Mouse (Mus musculus): ENCODE data around the gene Epb41l1. TPM values are rescaled to one million over a fixed set of nuclear protein-coding genes. Genes with fewer than 3 reads are reported as not detected.
"Not testable (repeated sequence)": the region's sequence is repeated elsewhere in the genome, so short reads cannot be mapped to it uniquely, and the experiment has no call there.

The Epb41l1 gene
- polyA plus RNA-seq, 1 experiment, result 11.8 TPM

DNA sequence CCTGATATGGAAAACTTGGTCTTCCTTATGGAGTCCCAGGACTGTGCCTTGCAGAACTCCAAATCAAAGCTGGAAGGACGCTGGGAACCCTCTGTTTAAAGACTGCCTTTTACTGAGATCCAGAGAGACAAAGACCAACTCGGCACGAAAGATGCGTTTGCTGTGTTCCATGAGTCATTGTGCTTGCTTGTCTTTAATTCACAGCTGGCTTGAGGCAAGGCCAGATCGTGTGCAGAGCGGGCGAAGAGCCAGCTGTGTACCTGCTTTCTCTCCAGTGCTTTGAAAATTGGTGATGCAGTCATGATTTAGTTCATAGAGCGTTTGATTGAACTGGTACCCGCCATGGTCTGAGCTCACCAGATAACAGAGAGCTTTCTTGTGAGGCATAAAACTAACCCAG, 94.4 kb downstream of the Epb41l1 start:
- Histone ChIP-seq H3K27me3 (ENCODE audit: control insufficient read depth, insufficient read depth, low read length) (no peaks in the 10 kb centered on the region), H3K4me1 (ENCODE audit: control insufficient read depth, insufficient read depth, insufficient read length, low read length) (no peaks in the 10 kb centered on the region), H3K27ac (ENCODE audit: insufficient read depth, low read depth, low read length) (no peak overlapping the region), H3K36me3 (ENCODE audit: control insufficient read depth, insufficient read depth, low read length) (no peaks in the 10 kb centered on the region), H3K4me3 (ENCODE audit: low read depth, low read length) (no peak overlapping the region)
- WGBS, result 85% methylated on average over 9 of the region's 9 CpGs
- TF ChIP-seq CTCF (IDR thresholded peaks at IDR 0.05; ENCODE audit: extremely low read depth, insufficient read length, insufficient replicate concordance, low read depth, low read length) (no peak), POLR2A (IDR thresholded peaks at IDR 0.05; ENCODE audit: low read depth, low read length) (no peak)

DNA sequence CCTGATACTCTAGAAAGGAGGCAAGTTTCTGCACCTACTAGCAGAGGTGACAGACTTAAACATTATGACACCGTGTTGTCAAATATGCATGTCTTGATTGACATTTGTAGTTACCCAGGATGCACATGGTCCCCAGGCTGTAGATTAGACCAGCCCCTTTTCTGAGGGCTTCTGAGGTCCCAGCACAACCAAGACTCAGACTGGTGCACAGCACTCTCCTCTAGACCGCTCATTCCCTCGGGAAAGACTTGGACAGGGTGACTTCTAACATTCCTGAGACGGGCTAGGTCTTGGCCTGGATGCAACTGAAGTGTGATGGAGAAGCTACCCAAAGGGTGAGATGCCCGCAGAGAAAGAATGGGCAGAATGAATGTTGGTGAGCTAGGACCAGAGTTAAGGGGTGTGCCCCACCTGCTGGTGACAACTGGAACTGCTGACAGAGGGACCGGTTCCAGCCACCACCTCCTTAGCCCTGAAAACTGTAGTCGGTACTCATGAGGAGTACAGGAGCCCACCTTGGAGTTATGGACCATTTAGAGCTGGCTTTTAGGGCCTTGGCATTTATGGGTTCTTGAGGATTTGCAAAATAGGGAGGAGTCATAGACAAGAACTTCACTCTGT, 95.0 kb downstream of the Epb41l1 start:
- 22% methylated on average over 7 of the region's 7 CpGs for WGBS
- H3K36me3 ChIP-seq (ENCODE audit: control insufficient read depth, insufficient read depth, low read length), result no peaks in the 10 kb centered on the region
- H3K4me3 ChIP-seq (ENCODE audit: low read depth, low read length), result no peak overlapping the region
- no peak overlapping the region for H3K27ac ChIP-seq (ENCODE audit: insufficient read depth, low read depth, low read length)
- H3K27me3 ChIP-seq (ENCODE audit: control insufficient read depth, insufficient read depth, low read length), result no peaks in the 10 kb centered on the region
- no peaks in the 10 kb centered on the region for H3K4me1 ChIP-seq (ENCODE audit: control insufficient read depth, insufficient read depth, insufficient read length, low read length)
- TF ChIP-seq POLR2A (IDR thresholded peaks at IDR 0.05; ENCODE audit: low read depth, low read length), result no peak
- TF ChIP-seq CTCF (IDR thresholded peaks at IDR 0.05; ENCODE audit: extremely low read depth, insufficient read length, insufficient replicate concordance, low read depth, low read length), result peak; percentile 88

DNA sequence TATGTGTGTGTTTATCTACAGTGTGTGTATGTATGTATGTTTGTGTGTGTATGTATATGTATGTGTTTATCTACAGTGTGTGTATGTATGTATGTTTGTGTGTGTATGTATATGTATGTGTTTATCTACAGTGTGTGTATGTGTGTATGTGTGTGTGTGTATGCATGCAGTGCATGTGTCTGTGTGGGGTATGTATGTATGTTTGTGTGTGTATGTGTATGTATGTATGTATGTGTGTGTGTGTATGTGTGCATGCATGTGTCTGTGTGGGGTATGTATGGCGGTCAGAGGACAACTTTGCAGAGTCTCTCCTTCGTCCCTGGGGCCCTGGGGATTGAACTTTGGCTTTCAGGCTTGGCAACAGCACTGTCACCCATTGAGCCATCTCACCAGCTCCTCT, 96.0 kb downstream of the Epb41l1 start:
- 69% methylated on average over 2 of the region's 2 CpGs for WGBS
- not testable (repeated sequence) for H3K36me3 ChIP-seq (ENCODE audit: control insufficient read depth, insufficient read depth, low read length); H3K4me1 ChIP-seq (ENCODE audit: control insufficient read depth, insufficient read depth, insufficient read length, low read length); H3K27ac ChIP-seq (ENCODE audit: insufficient read depth, low read depth, low read length); H3K4me3 ChIP-seq (ENCODE audit: low read depth, low read length); H3K27me3 ChIP-seq (ENCODE audit: control insufficient read depth, insufficient read depth, low read length)

DNA sequence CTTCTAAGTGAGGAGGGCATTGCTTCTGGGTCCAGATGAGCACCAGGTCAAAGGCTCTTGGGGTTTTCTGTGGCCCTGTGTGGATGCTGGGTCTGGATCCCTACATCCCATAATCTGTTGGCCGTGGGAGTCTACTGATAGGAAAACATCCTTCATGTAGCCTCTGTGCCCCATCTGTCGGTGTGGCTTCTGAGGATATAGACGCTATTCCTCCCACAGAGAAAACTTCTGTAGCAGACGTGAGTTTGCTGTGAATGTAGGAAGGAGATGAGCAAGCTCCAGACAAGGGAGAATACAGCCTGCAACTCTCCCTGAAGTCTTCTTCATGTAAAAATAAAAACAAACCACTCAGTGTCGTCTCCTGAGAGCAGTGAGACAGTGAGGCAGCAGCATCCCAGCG, 97.6 kb downstream of the Epb41l1 start:
- Histone ChIP-seq H3K4me1 (ENCODE audit: control insufficient read depth, insufficient read depth, insufficient read length, low read length) (no peaks in the 10 kb centered on the region), H3K36me3 (ENCODE audit: control insufficient read depth, insufficient read depth, low read length) (no peaks in the 10 kb centered on the region), H3K27ac (ENCODE audit: insufficient read depth, low read depth, low read length) (no peak overlapping the region), H3K27me3 (ENCODE audit: control insufficient read depth, insufficient read depth, low read length) (no peaks in the 10 kb centered on the region), H3K4me3 (ENCODE audit: low read depth, low read length) (no peak overlapping the region)
- WGBS, result 81% methylated on average over 6 of the region's 6 CpGs
- TF ChIP-seq POLR2A (IDR thresholded peaks at IDR 0.05; ENCODE audit: low read depth, low read length) (no peak), CTCF (IDR thresholded peaks at IDR 0.05; ENCODE audit: extremely low read depth, insufficient read length, insufficient replicate concordance, low read depth, low read length) (no peak)

DNA sequence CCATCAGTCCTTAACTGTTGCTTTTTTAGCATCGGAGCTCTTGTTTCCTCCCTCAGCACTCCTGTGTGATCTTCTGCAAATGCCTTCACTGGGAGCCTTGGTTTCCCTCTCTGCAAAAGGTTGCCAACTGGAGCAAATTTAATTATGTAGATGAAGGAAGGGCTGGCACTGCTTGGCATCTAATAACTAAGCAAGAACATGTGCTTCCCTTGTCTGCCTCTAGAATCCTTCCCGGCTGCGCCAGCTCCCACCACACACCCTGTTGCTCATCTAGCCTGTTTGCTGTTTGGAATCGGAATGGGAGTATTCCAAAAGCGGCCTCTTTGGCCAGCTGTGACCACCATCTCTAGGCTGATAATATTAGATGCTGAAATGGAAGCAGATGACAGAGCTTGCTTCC, 98.9 kb downstream of the Epb41l1 start:
- WGBS, result 93% methylated on average over 5 of the region's 5 CpGs
- Histone ChIP-seq H3K4me3 (ENCODE audit: low read depth, low read length) (no peak overlapping the region), H3K36me3 (ENCODE audit: control insufficient read depth, insufficient read depth, low read length) (no peaks in the 10 kb centered on the region), H3K27ac (ENCODE audit: insufficient read depth, low read depth, low read length) (no peak overlapping the region), H3K4me1 (ENCODE audit: control insufficient read depth, insufficient read depth, insufficient read length, low read length) (no peaks in the 10 kb centered on the region), H3K27me3 (ENCODE audit: control insufficient read depth, insufficient read depth, low read length) (no peaks in the 10 kb centered on the region)
- TF ChIP-seq POLR2A (IDR thresholded peaks at IDR 0.05; ENCODE audit: low read depth, low read length), result no peak
- no peak for TF ChIP-seq CTCF (IDR thresholded peaks at IDR 0.05; ENCODE audit: extremely low read depth, insufficient read length, insufficient replicate concordance, low read depth, low read length)

DNA sequence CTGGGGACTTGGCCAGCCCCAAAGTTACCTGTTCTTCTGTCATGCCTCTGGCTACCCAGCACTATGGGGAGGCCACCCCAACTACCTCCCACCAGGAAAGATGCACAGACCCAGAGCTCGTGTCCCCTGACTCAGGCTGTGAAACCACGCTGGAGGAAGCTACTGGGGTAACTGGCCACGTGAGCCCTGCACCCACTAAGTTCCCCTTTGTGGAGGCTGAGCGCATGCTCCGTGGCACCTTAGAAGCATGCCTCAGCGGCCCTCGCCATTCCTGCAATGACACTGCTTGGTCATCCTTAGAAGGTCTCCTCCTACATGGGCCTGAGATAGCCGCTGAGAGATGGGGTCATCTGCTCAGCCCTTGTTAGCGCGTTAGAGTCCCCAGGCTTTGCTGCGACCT, 102.3 kb downstream of the Epb41l1 start:
- H3K36me3 ChIP-seq (ENCODE audit: control insufficient read depth, insufficient read depth, low read length), result no peaks in the 10 kb centered on the region
- H3K4me1 ChIP-seq (ENCODE audit: control insufficient read depth, insufficient read depth, insufficient read length, low read length), result no peaks in the 10 kb centered on the region
- H3K27ac ChIP-seq (ENCODE audit: insufficient read depth, low read depth, low read length), result no peak overlapping the region
- H3K4me3 ChIP-seq (ENCODE audit: low read depth, low read length), result no peak overlapping the region
- 79% methylated on average over 11 of the region's 11 CpGs for WGBS
- TF ChIP-seq CTCF (IDR thresholded peaks at IDR 0.05; ENCODE audit: extremely low read depth, insufficient read length, insufficient replicate concordance, low read depth, low read length) (no peak), POLR2A (IDR thresholded peaks at IDR 0.05; ENCODE audit: low read depth, low read length) (no peak)
- no peaks in the 10 kb centered on the region for H3K27me3 ChIP-seq (ENCODE audit: control insufficient read depth, insufficient read depth, low read length)

DNA sequence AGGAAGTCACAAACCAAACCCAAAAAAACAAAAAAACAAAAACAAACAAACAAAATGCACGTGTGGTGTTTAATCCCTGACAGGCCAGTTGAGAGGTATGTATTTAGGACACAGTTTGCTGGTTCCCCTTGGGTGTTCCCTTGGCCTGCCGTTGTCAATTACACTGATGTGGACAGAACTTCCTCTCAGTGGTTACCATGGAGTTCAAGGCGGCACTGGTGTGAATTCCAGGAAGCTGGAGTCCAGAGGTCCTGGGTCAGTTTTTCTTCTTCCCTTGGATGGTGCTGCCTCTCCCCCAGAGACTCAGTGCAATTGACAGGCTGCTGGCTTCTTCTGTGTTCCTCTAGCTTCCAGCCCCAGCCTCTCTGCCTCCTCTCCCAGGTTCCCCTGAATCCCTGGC, 103.4 kb downstream of the Epb41l1 start:
- 41% methylated on average over 3 of the region's 3 CpGs for WGBS
- H3K27me3 ChIP-seq (ENCODE audit: control insufficient read depth, insufficient read depth, low read length), result no peaks in the 10 kb centered on the region
- no peak overlapping the region for H3K4me3 ChIP-seq (ENCODE audit: low read depth, low read length)
- H3K27ac ChIP-seq (ENCODE audit: insufficient read depth, low read depth, low read length), result no peak overlapping the region
- no peaks in the 10 kb centered on the region for H3K36me3 ChIP-seq (ENCODE audit: control insufficient read depth, insufficient read depth, low read length)
- H3K4me1 ChIP-seq (ENCODE audit: control insufficient read depth, insufficient read depth, insufficient read length, low read length), result no peaks in the 10 kb centered on the region
- no peak for TF ChIP-seq CTCF (IDR thresholded peaks at IDR 0.05; ENCODE audit: extremely low read depth, insufficient read length, insufficient replicate concordance, low read depth, low read length)
- TF ChIP-seq POLR2A (IDR thresholded peaks at IDR 0.05; ENCODE audit: low read depth, low read length), result no peak

DNA sequence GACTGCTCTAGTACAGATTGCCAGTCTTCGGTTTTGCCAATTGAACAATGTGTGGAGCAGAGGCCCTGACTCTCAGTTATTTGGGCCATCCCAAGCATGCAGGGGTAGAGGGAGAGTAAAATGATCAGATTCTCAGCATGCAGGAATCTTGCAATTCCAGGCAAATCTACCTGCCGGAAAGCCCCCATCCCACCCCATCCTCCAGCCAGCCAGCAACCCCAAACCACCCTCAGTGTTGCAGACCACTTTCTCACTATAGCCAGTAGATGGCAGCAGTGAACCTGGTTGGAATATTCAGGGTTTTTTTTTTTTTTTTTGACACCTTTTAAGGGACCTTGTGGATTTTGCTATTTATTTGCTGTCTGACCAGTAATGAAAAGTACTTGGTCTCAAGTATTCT, 109.0 kb downstream of the Epb41l1 start:
- no peaks in the 10 kb centered on the region for H3K4me1 ChIP-seq (ENCODE audit: control insufficient read depth, insufficient read depth, insufficient read length, low read length)
- no peak overlapping the region for H3K4me3 ChIP-seq (ENCODE audit: low read depth, low read length)
- H3K27me3 ChIP-seq (ENCODE audit: control insufficient read depth, insufficient read depth, low read length), result no peaks in the 10 kb centered on the region
- no peaks in the 10 kb centered on the region for H3K36me3 ChIP-seq (ENCODE audit: control insufficient read depth, insufficient read depth, low read length)
- H3K27ac ChIP-seq (ENCODE audit: insufficient read depth, low read depth, low read length), result no peak overlapping the region
- WGBS, result 52% methylated on average over 2 of the region's 2 CpGs
- TF ChIP-seq CTCF (IDR thresholded peaks at IDR 0.05; ENCODE audit: extremely low read depth, insufficient read length, insufficient replicate concordance, low read depth, low read length) (peak; percentile 68; the same call in 1 of the 2 replicates), POLR2A (IDR thresholded peaks at IDR 0.05; ENCODE audit: low read depth, low read length) (no peak)

Data from small intestine, adult 2 months (tissue).